Mouse (Mus musculus): ENCODE measurements at regions not wholly inside any gene's neighbourhood (a gene's known extent, or its start where the extent isn't known, plus 50 kb on each side); places are given as distances from the start of the nearest gene placed in this dataset.

DNA sequence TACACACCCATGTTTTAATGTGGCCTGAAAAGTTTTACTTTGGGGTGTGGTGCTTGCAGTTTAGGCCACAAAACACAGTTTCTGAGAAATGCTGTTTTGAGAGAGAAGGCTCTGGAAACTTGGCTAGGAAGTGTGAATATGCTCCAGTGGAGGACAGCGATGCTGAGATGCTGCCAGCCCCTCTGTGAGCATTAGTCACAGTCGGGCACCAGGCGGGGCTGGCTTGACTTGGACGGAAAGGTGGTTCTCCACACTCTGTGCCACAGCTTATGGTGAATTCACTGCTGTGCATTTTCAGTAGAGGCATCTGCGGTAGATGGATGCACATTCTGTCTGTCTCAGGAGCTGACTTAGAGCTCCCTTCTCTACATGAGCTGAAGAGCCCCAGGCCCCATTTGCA is 326.0 kb downstream of the 1500009L16Rik start:
- Histone ChIP-seq H3K9ac (ENCODE audit: low read length) (no peak overlapping the region), H3K4me3 (ENCODE audit: control insufficient read depth in 1 of 2, insufficient read depth in 1 of 2, low read depth in 1 of 2, low read length in 2 of 2) (no peak overlapping the region), H3K9me3 (ENCODE audit: control insufficient read depth, low read length) (no peaks in the 10 kb centered on the region), H3K36me3 (ENCODE audit: control insufficient read depth, insufficient read depth, low read length) (no peaks in the 10 kb centered on the region), H3K4me1 (ENCODE audit: control insufficient read depth in 2 of 2, insufficient read depth in 2 of 2, low read length in 2 of 2) (no peaks in the 10 kb centered on the region), H3K27me3 (ENCODE audit: control insufficient read depth, insufficient read depth, low read length) (no peaks in the 10 kb centered on the region), H3K4me2 (ENCODE audit: low read length) (no peak overlapping the region), H3K27ac (replicated peaks in 1 of 2; ENCODE audit: control insufficient read depth in 1 of 2, insufficient read depth in 1 of 2, low read depth in 2 of 2, low read length in 2 of 2) (no peak overlapping the region)
- 83% methylated on average over 5 of the region's 5 CpGs for WGBS
- no peak for ATAC-seq (ENCODE audit: insufficient number of reproducible peaks, insufficient read depth, low FRiP score, low read depth)

DNA sequence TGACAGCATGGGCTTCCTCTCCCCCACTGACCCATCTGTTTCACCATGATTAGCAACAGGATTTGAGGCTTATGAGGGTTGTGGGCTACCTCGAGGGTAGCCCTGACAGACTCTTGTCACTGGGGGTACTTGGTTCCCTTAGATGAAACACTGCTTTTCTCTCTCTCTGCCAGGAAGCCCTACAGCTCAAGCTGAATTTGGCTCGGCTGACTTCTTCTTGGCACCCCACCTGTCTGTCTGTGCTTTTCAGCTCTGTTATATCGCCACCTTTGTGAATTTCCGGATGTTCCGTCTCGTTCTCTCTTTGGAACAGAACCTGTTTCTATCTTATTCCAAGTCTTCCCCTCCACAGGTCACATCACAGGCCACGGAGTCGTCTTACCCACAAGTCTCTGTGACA is 330.0 kb downstream of the 1500009L16Rik start:
- no peaks in the 10 kb centered on the region for H3K9me3 ChIP-seq (ENCODE audit: control insufficient read depth, low read length)
- peaks cover 5 to 10% of the 10 kb centered on the region in 2 experiments; a peak in 2 of 4 replicates for H3K4me1 ChIP-seq (ENCODE audit: control insufficient read depth in 2 of 2, insufficient read depth in 2 of 2, low read length in 2 of 2)
- no peak overlapping the region for H3K27ac ChIP-seq (replicated peaks in 1 of 2; ENCODE audit: control insufficient read depth in 1 of 2, insufficient read depth in 1 of 2, low read depth in 2 of 2, low read length in 2 of 2)
- 80% methylated on average over 8 of the region's 8 CpGs for WGBS
- no peak overlapping the region for H3K4me3 ChIP-seq (ENCODE audit: control insufficient read depth in 1 of 2, insufficient read depth in 1 of 2, low read depth in 1 of 2, low read length in 2 of 2)
- no peaks in the 10 kb centered on the region for H3K36me3 ChIP-seq (ENCODE audit: control insufficient read depth, insufficient read depth, low read length)
- H3K9ac ChIP-seq (ENCODE audit: low read length) = no peak overlapping the region
- no peaks in the 10 kb centered on the region for H3K27me3 ChIP-seq (ENCODE audit: control insufficient read depth, insufficient read depth, low read length)
- no peak for ATAC-seq (ENCODE audit: insufficient number of reproducible peaks, insufficient read depth, low FRiP score, low read depth)
- no peak overlapping the region for H3K4me2 ChIP-seq (ENCODE audit: low read length)

DNA sequence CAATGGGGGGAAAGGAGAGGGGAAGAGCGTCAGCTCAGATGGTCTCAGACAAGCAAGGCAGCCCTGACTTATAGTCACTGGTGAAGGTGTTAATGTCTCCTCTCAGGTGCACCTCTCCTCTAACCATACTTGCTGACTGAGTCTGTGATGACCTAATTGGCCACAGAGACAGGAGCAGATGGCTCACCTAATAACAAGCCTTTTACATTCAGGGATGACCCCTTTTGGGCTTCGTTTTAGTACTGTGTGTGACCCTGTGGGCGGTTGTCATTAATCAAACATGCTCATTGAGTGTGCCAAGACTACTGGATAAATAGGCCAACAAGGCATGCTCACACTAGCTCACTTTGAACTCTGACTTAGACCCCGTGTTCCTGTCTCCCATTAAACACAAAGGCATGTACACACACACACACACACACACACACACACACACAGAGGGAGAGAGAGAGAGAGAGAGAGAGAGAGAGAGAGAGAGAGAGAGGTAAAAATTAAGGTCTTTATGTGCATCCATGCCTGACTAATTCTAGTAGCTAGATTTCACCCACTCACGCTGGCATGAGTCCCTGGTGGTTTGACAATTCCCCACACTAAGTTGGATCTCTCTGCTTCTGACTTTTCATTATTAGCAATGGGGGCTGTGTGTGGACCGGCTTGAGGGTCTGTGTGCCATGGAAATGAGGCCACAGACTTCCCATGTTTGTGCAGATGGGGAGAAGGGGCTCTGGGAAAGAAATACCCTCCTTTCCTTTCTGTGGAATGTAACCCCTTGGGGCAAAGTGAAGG is 332.1 kb downstream of the 1500009L16Rik start:
- Histone ChIP-seq H3K27ac (replicated peaks in 1 of 2; ENCODE audit: control insufficient read depth in 1 of 2, insufficient read depth in 1 of 2, low read depth in 2 of 2, low read length in 2 of 2) (no peak overlapping the region), H3K4me3 (ENCODE audit: control insufficient read depth in 1 of 2, insufficient read depth in 1 of 2, low read depth in 1 of 2, low read length in 2 of 2) (no peak overlapping the region), H3K36me3 (ENCODE audit: control insufficient read depth, insufficient read depth, low read length) (no peaks in the 10 kb centered on the region), H3K27me3 (ENCODE audit: control insufficient read depth, insufficient read depth, low read length) (no peaks in the 10 kb centered on the region), H3K4me1 (ENCODE audit: control insufficient read depth in 2 of 2, insufficient read depth in 2 of 2, low read length in 2 of 2) (peaks cover 9 to 13% of the 10 kb centered on the region in 2 experiments), H3K4me2 (ENCODE audit: low read length) (no peak overlapping the region), H3K9ac (ENCODE audit: low read length) (no peak overlapping the region), H3K9me3 (ENCODE audit: control insufficient read depth, low read length) (no peaks in the 10 kb centered on the region)
- ATAC-seq (ENCODE audit: insufficient number of reproducible peaks, insufficient read depth, low FRiP score, low read depth) = no peak
- WGBS = 77% methylated on average over 6 of the region's 6 CpGs

DNA sequence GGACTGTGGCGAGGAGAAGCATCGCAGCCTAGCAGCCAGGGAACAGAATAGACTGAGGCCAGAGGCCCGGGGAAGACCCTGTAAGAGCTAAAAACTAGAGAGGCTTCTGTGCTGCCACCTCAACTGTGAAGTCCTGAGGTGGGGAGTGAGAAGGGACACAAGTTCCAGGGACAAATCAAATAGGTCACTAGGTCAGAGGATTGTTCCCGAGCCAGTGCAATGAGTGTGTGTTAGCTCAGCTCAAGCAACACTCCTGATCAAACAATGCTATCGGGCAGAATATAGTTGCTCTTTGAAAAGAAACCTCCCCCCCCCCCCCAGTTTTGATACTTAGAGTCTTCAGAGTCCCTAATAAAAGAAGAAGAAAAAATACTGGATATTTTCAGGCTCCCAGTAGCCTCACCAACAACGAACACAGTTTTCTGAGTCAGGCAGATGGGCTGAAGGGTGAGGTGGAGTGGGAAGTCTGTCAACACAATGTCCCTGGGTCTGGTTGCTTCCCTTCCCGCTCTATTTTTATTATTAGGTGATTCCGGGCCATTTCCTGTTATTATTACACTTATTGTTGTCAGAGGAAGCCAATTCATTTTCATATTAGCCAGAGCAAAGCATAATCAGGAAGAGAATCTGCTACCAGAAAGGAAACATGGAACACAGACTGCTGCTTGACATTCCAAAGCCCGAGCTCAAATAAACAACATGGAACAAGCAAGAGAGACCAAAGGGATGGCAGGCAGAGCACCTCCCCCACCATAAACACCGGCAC is 332.9 kb downstream of the 1500009L16Rik start:
- H3K27ac ChIP-seq (replicated peaks in 1 of 2; ENCODE audit: control insufficient read depth in 1 of 2, insufficient read depth in 1 of 2, low read depth in 2 of 2, low read length in 2 of 2) = no peak overlapping the region
- H3K4me3 ChIP-seq (ENCODE audit: control insufficient read depth in 1 of 2, insufficient read depth in 1 of 2, low read depth in 1 of 2, low read length in 2 of 2) = no peak overlapping the region
- peaks cover 18 to 21% of the 10 kb centered on the region in 2 experiments for H3K4me1 ChIP-seq (ENCODE audit: control insufficient read depth in 2 of 2, insufficient read depth in 2 of 2, low read length in 2 of 2)
- H3K4me2 ChIP-seq (ENCODE audit: low read length) = no peak overlapping the region
- no peaks in the 10 kb centered on the region for H3K9me3 ChIP-seq (ENCODE audit: control insufficient read depth, low read length)
- H3K9ac ChIP-seq (ENCODE audit: low read length) = no peak overlapping the region
- H3K27me3 ChIP-seq (ENCODE audit: control insufficient read depth, insufficient read depth, low read length) = no peaks in the 10 kb centered on the region
- H3K36me3 ChIP-seq (ENCODE audit: control insufficient read depth, insufficient read depth, low read length) = no peaks in the 10 kb centered on the region
- 60% methylated on average over 10 of the region's 10 CpGs for WGBS
- ATAC-seq (ENCODE audit: insufficient number of reproducible peaks, insufficient read depth, low FRiP score, low read depth) = no peak

DNA sequence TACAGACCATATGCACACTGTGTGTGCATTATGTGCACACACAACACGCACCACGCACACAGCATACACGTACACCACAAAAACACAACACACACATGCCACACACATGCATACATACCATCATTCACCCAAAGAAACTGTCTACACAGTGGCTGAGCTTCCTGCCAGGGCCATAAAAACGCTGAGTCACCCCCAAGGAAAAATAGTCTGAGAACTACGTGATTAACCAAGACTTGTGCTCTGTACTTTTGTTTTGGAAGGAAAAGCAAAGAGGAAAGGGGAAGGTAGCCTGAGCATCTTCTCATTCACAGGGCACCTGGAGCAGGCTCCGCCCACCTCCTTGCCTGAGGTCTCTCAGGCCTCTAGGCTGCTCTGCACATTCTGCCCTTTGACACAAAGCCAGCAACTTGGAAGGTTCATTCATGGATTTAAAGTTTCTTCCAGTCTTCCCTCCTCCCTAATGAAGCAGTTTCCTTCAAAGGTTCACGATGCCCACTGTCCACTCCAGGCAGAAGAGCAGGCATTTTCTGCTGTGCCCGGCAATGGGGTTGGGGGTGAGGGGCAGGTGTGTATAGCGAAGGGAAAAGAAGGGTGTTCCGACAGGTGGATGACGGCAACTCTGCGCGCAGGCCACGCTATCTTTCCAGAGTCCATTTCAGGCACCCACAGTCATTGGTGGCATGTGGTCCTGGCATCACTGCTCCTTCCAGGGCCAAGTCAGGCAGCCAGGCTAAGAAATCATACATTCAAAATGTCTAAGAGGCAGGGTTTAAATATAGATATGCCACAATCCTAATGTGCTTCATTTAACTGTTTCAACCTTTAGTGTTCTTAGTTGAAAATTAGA is 333.9 kb downstream of the 1500009L16Rik start:
- WGBS = 85% methylated on average over 14 of the region's 14 CpGs
- no peak overlapping the region for H3K27ac ChIP-seq (replicated peaks in 1 of 2; ENCODE audit: control insufficient read depth in 1 of 2, insufficient read depth in 1 of 2, low read depth in 2 of 2, low read length in 2 of 2)
- no peak for ATAC-seq (ENCODE audit: insufficient number of reproducible peaks, insufficient read depth, low FRiP score, low read depth)
- H3K36me3 ChIP-seq (ENCODE audit: control insufficient read depth, insufficient read depth, low read length) = no peaks in the 10 kb centered on the region
- no peaks in the 10 kb centered on the region for H3K9me3 ChIP-seq (ENCODE audit: control insufficient read depth, low read length)
- no peak overlapping the region for H3K4me2 ChIP-seq (ENCODE audit: low read length)
- no peaks in the 10 kb centered on the region for H3K27me3 ChIP-seq (ENCODE audit: control insufficient read depth, insufficient read depth, low read length)
- peaks cover 27% of the 10 kb centered on the region in 2 experiments for H3K4me1 ChIP-seq (ENCODE audit: control insufficient read depth in 2 of 2, insufficient read depth in 2 of 2, low read length in 2 of 2)
- H3K9ac ChIP-seq (ENCODE audit: low read length) = no peak overlapping the region
- no peak overlapping the region for H3K4me3 ChIP-seq (ENCODE audit: control insufficient read depth in 1 of 2, insufficient read depth in 1 of 2, low read depth in 1 of 2, low read length in 2 of 2)

DNA sequence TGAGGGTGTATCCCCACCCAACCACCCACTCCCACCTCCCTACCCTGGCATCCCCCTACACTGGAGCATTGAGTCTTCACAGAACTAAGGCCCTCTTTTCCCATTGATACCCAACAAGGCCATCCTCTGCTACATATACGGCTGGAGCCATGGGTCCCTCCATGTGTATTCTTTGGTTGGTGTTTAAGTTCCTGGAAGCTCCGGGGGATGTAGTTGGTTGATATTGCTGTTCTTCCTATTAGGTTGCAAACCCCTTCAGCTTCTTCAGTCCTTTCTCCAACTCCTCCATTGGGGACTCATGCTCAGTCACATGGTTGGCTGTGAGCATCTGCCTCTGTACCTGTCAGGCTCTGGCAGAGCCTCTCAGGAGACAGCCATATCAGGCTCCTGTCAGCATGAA is 335.6 kb downstream of the 1500009L16Rik start:
- no peak overlapping the region for H3K4me2 ChIP-seq (ENCODE audit: low read length)
- H3K27ac ChIP-seq (replicated peaks in 1 of 2; ENCODE audit: control insufficient read depth in 1 of 2, insufficient read depth in 1 of 2, low read depth in 2 of 2, low read length in 2 of 2) = no peak overlapping the region
- no peaks in the 10 kb centered on the region for H3K27me3 ChIP-seq (ENCODE audit: control insufficient read depth, insufficient read depth, low read length)
- ATAC-seq (ENCODE audit: insufficient number of reproducible peaks, insufficient read depth, low FRiP score, low read depth) = no peak
- no peaks in the 10 kb centered on the region for H3K9me3 ChIP-seq (ENCODE audit: control insufficient read depth, low read length)
- H3K9ac ChIP-seq (ENCODE audit: low read length) = no peak overlapping the region
- 85% methylated on average over 2 of the region's 2 CpGs for WGBS
- H3K4me3 ChIP-seq (ENCODE audit: control insufficient read depth in 1 of 2, insufficient read depth in 1 of 2, low read depth in 1 of 2, low read length in 2 of 2) = no peak overlapping the region
- peaks cover 27 to 31% of the 10 kb centered on the region in 2 experiments for H3K4me1 ChIP-seq (ENCODE audit: control insufficient read depth in 2 of 2, insufficient read depth in 2 of 2, low read length in 2 of 2)
- no peaks in the 10 kb centered on the region for H3K36me3 ChIP-seq (ENCODE audit: control insufficient read depth, insufficient read depth, low read length)
